Mouse (Mus musculus) cerebellum, adult 2 months (tissue): ENCODE measurements around the gene Adat2.

ENCODE experiments used
- CTCF ChIP-seq: fragments of 200-500 bp; IDR thresholded peaks from 2 replicates; pipeline ENCODE4 v1.5.1; 2011; ENCODE audit warnings: low read depth, mild to moderate bottlenecking, control low read depth, low read length, moderate library complexity, borderline replicate concordance; ENCODE audit not compliant: insufficient read depth
- POLR2A ChIP-seq: fragments of 200-500 bp; IDR thresholded peaks from 2 replicates; pipeline ENCODE4 v1.6.1; 2011; ENCODE audit warnings: low read length, control low read depth, borderline replicate concordance; ENCODE audit not compliant: insufficient read depth

DNA sequence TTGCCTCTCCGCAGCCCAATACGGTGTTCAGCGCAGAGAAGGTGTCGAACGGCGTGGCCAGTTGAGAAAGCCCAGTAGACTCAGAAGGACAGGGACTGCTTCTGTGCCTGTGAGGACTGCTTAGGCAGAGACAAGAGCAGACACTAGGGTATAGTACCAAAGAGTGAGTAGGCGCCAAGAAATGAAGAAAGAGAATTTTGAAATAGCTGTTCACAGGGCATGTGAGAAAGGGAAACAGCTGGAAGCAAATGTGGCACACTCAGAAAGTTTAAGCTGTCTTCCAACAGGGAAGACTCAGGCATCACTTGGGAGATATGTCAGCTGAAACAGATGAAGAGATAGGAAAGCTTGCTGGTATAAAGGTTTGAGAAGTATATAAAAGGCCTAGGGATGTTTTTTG lies 16.0 kb upstream of the Adat2 start:
- TF ChIP-seq POLR2A (no peak), CTCF (no peak)
